In genomic region chr15:85233690-85234089, GRCm38 (mm10) we compare ENCODE assay signal across 13 mouse cellular contexts. TPM values are rescaled to one million over a fixed set of nuclear protein-coding genes. Genes with fewer than 3 reads are reported as not detected.
DNase-seq lines count a peak whose midpoint lies in the region; ATAC-seq lines count a peak whose summit lies in the region.
"Had no signal": no experiment of that assay in that cellular context is flagged by ENCODE, and none has a peak within 500 bp of the region (broad histone marks: within the 10 kb centered on the region; RNA-seq: fewer than 3 reads in every experiment).

No protein-coding gene starts in this region.

- H3K9ac ChIP-seq in lung, embryonic 15.5 days, result no peak overlapping the region
- H3K9ac ChIP-seq in stomach, embryonic 16.5 days (ENCODE audit: low read length), result no peak overlapping the region
- H3K9ac ChIP-seq: embryonic facial prominence, embryonic 12.5 days had no signal

- no peak for DNase-seq in lung, postnatal 10 days
- peak; percentile 37 for DNase-seq in embryonic facial prominence, embryonic 10.5 days (ENCODE audit: low spot score)
- no peak for DNase-seq in frontal cortex, postnatal 10 days (ENCODE audit: low spot score in 2 of 2)
- DNase-seq: cerebellum, adult 2 months; lung, postnatal 4 days; right cerebral cortex, adult 18-20 months had no signal

- ATAC-seq in lung, embryonic 15.5 days (ENCODE audit: borderline replicate concordance, extremely low read depth, low FRiP score, low TSS enrichment), result peak; percentile 8; the same call in 1 of the 2 replicates
- ATAC-seq in inflammation-experienced regulatory T-cells, adult 6 months, result peak; percentile 8
- peak; percentile 57; the same call in 1 of the 2 replicates for ATAC-seq in stomach, embryonic 16.5 days (ENCODE audit: insufficient read depth, low FRiP score)
- no peak for ATAC-seq in activated CD4-positive, CD25-positive, alpha-beta regulatory T cell, adult 4 months
- ATAC-seq: midbrain, embryonic 16.5 days had no signal

- no peaks in the 10 kb centered on the region for H3K27me3 ChIP-seq in lung, embryonic 15.5 days
- H3K27me3 ChIP-seq in embryonic facial prominence, embryonic 10.5 days (replicated peaks; ENCODE audit: low read depth, poor library complexity, severe bottlenecking), result no peaks in the 10 kb centered on the region
- H3K27me3 ChIP-seq in stomach, embryonic 16.5 days (ENCODE audit: control insufficient read depth, insufficient read depth, low read length), result no peaks in the 10 kb centered on the region
- H3K27me3 ChIP-seq: embryonic facial prominence, embryonic 12.5 days had no signal

- H3K9me3 ChIP-seq in lung, embryonic 15.5 days, result no peaks in the 10 kb centered on the region
- H3K9me3 ChIP-seq in embryonic facial prominence, embryonic 10.5 days, result no peaks in the 10 kb centered on the region
- no peaks in the 10 kb centered on the region for H3K9me3 ChIP-seq in stomach, embryonic 16.5 days (replicated peaks; ENCODE audit: control insufficient read depth, low read length)
- H3K9me3 ChIP-seq: embryonic facial prominence, embryonic 12.5 days had no signal

- peaks cover 78% of the 10 kb centered on the region for H3K36me3 ChIP-seq in lung, embryonic 15.5 days
- H3K36me3 ChIP-seq in embryonic facial prominence, embryonic 10.5 days (replicated peaks), result peaks cover 100% of the 10 kb centered on the region
- H3K36me3 ChIP-seq in stomach, embryonic 16.5 days (ENCODE audit: control insufficient read depth, insufficient read depth, low read length), result peaks cover 25% of the 10 kb centered on the region
- H3K36me3 ChIP-seq: G1E had no signal

- H3K27ac ChIP-seq in lung, embryonic 15.5 days, result no peak overlapping the region
- no peak overlapping the region for H3K27ac ChIP-seq in embryonic facial prominence, embryonic 10.5 days (replicated peaks)
- H3K27ac ChIP-seq in stomach, embryonic 16.5 days (ENCODE audit: low read length), result peak overlapping the region; percentile 79

- no peak overlapping the region for H3K4me3 ChIP-seq in lung, embryonic 15.5 days
- H3K4me3 ChIP-seq in embryonic facial prominence, embryonic 10.5 days, result no peak overlapping the region
- H3K4me3 ChIP-seq in stomach, embryonic 16.5 days (replicated peaks; ENCODE audit: low read length), result no peak overlapping the region
- H3K4me3 ChIP-seq: embryonic facial prominence, embryonic 12.5 days had no signal

- 86% methylated on average over 4 of the region's 4 CpGs for WGBS in lung, embryonic 15.5 days
- WGBS in embryonic facial prominence, embryonic 10.5 days, result 85% methylated on average over 4 of the region's 4 CpGs
- 58% methylated on average over 4 of the region's 4 CpGs for WGBS in stomach, embryonic 16.5 days

- no peak overlapping the region for H3K4me2 ChIP-seq in lung, embryonic 15.5 days
- no peak overlapping the region for H3K4me2 ChIP-seq in stomach, embryonic 16.5 days (ENCODE audit: low read depth, low read length)
- H3K4me2 ChIP-seq: embryonic facial prominence, embryonic 12.5 days had no signal

- no peaks in the 10 kb centered on the region for H3K4me1 ChIP-seq in lung, embryonic 15.5 days
- no peaks in the 10 kb centered on the region for H3K4me1 ChIP-seq in embryonic facial prominence, embryonic 10.5 days
- peaks cover 19% of the 10 kb centered on the region for H3K4me1 ChIP-seq in stomach, embryonic 16.5 days (ENCODE audit: control insufficient read depth, insufficient read depth, low read length)
- H3K4me1 ChIP-seq: embryonic facial prominence, embryonic 12.5 days had no signal

RNA-seq across cellular contexts. Expression of gene Fbln1, which starts 27.9 kb away (rescaled TPM):
- polyA plus RNA-seq in lung, embryonic 15.5 days (2015; fragmentation: Nextera tagmentation; extraction: Ambion mirVana), result 248 and 250 TPM in 2 replicates
- 198 and 207 TPM in 2 replicates for polyA plus RNA-seq in embryonic facial prominence, embryonic 10.5 days (2016; fragmentation: Nextera tagmentation; extraction: Ambion mirVana)
- polyA plus RNA-seq in inflammation-experienced regulatory T-cells, adult 6 months (2017; shearing (Covaris generic)), result not detected
- polyA plus RNA-seq in stomach, embryonic 16.5 days (2015; fragmentation: Nextera tagmentation; extraction: Ambion mirVana), result 236 and 299 TPM in 2 replicates
- polyA plus RNA-seq in activated CD4-positive, CD25-positive, alpha-beta regulatory T cell, adult 4 months (2017; shearing (Covaris generic)), result under 1 TPM; 0.13 to 0.29 TPM
- polyA plus RNA-seq: G1E had no signal

Comparison
In these comparisons a context has a peak if more than half of its experiments do, and no peak if none do; other contexts are left out.
1. RNA of gene Fbln1, which starts 27.9 kb away (polyA plus RNA-seq): 248 to 250 TPM in lung, embryonic 15.5 days, 236 to 299 TPM in stomach, embryonic 16.5 days and 198 to 207 TPM in embryonic facial prominence, embryonic 10.5 days; 0.13 to 0.29 TPM in activated CD4-positive, CD25-positive, alpha-beta regulatory T cell, adult 4 months and not detected in inflammation-experienced regulatory T-cells, adult 6 months; every median in the first group is over 100 times any median in the second.